Mouse (Mus musculus) liver, postnatal 0 days (tissue): ENCODE data around the gene E130114P18Rik.

Experiments
- CTCF ChIP-seq: sonication (generic); IDR thresholded peaks from 2 replicates; pipeline ENCODE4 v1.5.1; 2016; ENCODE audit warnings: antibody characterized with exemption, low read depth
- EP300 ChIP-seq: IDR thresholded peaks from 2 replicates; pipeline ENCODE4 v1.6.1; 2016; ENCODE audit warnings: antibody characterized with exemption, low read depth, mild to moderate bottlenecking

- TF ChIP-seq CTCF, result no peak
- TF ChIP-seq EP300, result no peak
Measured at GRCm38 (mm10) chr4:97569320-97569719, 208.6 kb downstream of the E130114P18Rik start.
